Mouse (Mus musculus): ENCODE measurements around the gene Exoc3l4. TPM values are rescaled to one million over a fixed set of nuclear protein-coding genes. Genes with fewer than 3 reads are reported as not detected.
A peak's percentile ranks its signal among the peaks of the same experiment; 100 is the strongest.

The Exoc3l4 gene
- total RNA-seq, 2 experiments from 2014 or later = 0.85 to 1.3 TPM

DNA sequence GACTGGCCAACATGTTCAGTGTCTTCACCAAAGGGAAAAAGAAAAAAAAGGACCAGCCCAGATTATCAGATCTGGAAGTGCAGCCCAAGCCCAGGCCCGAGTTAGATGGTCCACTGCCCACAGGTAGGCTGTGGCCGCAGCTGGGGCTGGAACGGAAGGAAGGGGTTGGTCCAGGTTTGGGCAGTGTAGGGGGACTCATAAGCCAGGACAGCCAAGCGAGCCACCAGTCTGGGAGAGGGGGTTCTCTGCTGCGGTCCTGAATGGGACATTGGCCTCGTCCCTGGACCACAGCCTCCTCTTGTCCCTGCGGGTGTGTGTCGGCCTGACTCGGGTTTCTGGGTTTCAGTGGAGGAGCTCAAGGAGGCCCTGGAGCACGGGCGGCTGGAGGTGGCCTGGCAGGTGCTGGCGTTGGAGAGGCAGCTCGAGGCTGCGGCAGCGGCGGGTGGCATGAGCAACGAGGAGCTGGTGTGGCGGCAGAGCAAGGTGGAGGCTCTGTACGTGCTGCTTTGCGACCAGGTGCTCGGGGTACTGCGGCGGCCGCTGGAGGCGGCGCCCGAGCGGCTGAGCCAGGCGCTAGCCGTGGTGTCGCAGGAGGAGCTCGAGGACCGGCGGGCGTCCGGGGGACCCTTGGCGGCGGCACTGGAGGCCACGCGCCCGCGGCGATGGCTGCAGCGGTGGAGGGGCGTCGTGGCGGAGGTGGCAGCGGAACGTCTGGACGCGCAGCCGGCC is 28.5 kb downstream of the Exoc3l4 start:
- intact Hi-C loops (cut with DNase I) = no loop called here
- DNase-seq (ENCODE audit: low spot score in 2 of 2) = no peak

DNA sequence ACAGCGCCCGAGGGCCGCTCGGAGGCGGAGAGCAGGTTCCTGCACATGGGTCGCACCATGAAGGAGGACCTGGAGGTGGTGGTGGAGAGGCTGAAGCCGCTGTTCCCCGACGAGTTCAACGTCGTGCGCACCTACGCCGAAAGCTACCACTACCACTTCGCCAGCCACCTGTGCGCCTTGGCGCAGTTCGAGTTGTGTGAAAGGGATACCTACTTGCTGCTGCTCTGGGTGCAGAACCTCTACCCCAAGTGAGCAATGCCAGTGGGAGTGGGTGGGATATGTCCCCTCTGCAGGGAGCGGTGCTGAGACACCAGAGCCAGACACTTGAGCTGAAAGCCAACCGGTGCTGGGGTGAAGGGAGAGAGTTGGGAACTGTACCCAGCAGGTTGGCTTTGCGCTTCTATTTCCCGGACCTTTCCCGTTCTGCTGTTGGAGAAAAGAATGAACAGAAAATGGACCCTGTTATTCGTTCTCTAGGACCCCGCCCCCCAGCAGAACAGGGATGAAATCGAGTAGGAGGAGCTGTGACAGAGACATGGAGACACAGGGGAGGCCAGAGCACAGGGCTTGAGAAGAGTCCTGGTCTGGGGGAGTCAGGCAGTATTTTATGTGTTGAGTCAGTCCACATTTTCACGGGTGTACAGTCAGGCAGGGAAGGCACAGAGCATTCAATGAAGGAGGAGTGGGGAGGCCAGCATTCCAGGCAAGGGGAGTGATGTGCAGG is 29.2 kb downstream of the Exoc3l4 start:
- no peak for DNase-seq (ENCODE audit: low spot score in 2 of 2)
- intact Hi-C loops (cut with DNase I) = no loop called here

DNA sequence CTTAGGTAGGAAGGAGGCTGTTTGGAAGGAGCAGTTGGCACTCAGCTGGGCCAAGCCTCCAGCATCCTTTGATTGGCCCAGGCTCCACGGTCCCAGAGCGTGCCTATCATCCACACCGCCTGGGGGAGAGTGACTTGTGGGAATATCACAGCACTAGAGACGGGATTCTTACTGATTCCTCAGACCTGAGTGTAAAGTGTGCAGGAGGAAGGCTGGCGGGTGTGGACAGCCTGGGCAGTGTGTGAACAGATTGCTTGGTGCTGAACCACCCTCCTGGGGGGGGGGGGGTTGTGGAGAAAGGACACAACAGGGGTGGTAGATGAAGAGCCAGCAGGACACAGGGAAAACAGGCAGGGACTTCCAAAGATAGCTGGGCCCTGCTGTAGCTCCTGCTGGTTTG is 29.9 kb downstream of the Exoc3l4 start:
- intact Hi-C loops (cut with DNase I) = no loop called here
- no peak for DNase-seq (ENCODE audit: low spot score in 2 of 2)

DNA sequence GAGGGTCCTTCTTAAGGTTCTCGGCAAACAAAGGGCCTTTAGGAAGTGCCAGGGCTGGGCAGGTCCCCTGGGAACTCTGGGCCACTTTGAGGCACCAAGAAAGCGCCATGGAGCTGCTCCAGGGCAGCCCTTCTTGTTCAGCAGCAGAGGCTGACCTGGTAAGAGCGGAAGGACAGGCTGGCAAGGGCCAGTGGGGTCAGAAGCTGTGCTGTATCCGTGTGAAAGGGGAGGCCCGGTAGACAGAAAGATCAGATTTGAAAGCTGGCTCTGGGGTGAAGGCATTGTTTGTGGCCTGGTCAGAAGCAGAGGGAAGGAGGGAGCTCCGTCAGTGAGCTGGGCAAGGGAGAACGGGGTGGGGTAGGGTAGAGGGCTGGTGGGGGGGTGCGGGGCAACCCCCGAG is 30.5 kb downstream of the Exoc3l4 start:
- intact Hi-C loops (cut with DNase I) = no loop called here
- no peak for DNase-seq (ENCODE audit: low spot score in 2 of 2)

DNA sequence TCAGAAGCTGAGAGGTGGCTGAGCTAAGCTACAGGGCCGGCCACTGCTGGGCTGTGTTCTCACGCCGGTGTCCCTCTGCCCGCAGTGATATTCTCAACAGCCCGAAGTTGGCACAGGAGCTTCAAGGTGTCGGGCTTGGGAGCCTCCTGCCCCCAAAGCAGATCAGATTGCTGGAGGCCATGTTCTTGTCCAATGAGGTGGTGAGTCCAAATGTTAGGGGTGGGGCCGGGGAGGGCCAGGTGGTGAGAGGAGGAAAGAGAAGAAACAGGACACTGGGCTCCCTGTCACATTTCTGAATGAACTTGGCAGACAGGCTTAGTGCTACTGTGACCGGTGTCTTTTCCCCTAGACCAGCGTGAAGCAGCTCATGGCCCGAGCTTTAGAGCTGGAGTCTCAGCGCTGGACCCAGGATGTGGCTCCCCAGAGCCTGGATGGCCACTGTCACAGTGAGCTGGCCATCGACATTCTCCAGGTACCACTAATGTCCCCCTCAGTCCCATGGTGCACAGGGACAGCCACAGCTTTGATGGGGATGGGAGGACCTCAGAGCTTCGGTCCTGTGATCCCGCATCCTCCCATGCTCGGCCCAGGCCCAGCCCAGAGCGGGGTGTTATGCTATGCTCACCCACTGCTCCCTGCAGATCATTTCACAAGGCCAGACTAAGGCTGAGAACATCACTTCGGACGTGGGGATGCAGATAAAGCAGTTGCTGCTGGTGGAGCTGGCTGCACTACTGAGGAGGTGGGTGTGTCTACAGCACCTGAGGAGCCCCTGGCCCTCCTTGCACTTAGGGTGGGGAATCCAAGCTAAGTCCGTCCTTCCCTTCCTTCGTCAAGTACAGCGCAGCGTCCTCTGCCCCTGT is 31.3 kb downstream of the Exoc3l4 start:
- intact Hi-C loops (cut with DNase I) = no loop called here

DNA sequence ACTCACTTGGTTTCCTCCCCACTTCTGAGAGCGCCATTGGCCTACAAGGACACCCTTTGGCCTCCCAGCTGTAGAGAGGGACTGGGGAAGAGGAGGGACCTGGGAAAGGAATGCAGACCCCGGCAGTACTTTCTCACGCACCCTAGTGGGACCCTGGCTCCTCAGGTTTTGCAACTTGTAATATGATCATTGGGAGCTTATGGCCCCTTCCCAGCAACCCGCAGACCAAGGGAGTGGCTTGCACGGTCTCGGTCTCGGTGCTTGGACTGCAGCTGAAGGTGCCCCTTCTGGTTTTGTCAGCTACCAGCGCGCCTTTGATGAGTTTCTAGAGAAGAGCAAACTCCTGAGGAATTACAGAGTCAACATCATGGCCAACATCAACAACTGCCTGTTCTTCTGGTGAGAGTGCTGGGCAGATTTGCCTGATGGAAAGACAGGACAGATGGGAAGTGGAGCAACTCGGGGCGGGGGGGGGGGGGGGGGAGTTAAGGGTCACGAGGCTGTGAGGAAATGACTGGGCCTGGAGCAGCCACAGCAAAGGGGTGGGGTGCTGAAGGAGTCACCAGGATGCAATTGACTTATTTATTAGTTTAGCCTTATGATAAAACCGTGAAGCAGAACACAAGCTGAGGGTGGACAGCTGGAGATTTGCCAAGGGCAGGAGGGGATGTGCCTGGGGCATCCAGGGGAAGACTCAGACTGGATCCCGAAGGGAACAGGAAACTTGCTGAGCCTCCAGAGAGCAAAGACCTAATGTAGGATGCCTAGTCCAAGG is 32.3 kb downstream of the Exoc3l4 start:
- intact Hi-C loops (cut with DNase I) = no loop called here
- DNase-seq (ENCODE audit: low spot score in 2 of 2) = no peak

More for the DNA sequence above, 31.3 kb downstream of the Exoc3l4 start:
- no peak for DNase-seq (ENCODE audit: low spot score in 2 of 2)

DNA sequence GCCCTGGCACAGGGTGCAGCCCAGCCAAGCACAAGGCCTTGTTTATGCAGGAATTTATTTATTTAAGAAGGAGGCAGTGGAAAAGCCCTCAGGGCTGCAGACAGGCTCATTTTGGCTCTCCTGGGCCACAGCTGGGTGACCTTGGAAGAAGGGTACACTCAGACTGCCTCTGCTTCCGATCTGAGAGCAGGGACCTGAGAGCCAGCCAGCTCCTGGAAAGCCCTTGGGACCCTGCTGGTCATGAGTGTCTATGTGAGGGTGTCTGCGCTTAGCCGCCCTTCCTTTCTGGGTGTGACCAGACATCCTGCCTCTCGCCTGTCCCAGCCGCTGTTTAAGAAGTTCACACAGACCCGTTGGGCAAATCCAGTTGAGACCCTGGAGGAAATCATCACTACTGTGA is 33.5 kb downstream of the Exoc3l4 start:
- DNase-seq (ENCODE audit: low spot score in 2 of 2) = no peak
- intact Hi-C loops (cut with DNase I) = no loop called here

DNA sequence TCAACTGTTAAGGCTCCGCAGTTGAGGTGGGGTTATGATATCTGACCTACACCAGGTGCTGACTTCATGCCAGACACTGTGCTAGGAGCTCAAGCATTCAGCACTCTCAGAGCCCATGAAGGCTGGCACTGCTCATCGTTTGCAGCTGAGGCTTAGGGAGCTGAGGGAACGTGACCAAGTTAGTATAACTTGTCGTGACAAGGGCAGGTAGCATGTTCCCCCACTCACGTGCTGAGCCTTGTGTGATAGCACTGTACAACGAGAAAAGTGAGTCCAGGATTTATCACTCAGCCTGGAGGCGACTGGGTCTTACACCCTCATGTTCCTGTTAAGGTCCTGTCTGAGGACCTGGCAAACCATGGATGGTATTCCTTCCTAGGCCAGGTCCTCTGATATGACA is 34.7 kb downstream of the Exoc3l4 start:
- intact Hi-C loops (cut with DNase I) = no loop called here

DNA sequence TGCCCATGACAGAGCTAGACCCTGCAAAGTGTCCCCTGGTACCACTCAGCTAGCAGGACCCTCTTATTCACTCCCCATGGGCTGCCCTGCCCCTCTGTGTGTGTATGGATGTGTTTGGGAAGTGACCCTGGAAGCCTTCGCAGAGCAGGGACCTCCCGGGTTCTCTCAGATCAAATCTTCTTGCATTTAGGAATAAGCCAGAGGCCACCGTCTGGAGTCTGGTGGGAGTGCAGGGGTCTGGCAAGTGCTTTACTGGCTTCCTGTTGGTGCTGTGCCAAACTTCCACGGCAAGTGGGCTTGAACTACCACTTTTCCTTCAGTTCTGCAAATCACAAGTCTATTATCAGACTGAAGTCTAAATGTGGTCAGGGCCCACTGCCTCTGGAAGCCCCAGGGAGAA is 37.2 kb downstream of the Exoc3l4 start:
- DNase-seq (ENCODE audit: low spot score in 2 of 2) = no peak
- intact Hi-C loops (cut with DNase I) = no loop called here

More for the DNA sequence above, 34.7 kb downstream of the Exoc3l4 start:
- no peak for DNase-seq (ENCODE audit: low spot score in 2 of 2)

DNA sequence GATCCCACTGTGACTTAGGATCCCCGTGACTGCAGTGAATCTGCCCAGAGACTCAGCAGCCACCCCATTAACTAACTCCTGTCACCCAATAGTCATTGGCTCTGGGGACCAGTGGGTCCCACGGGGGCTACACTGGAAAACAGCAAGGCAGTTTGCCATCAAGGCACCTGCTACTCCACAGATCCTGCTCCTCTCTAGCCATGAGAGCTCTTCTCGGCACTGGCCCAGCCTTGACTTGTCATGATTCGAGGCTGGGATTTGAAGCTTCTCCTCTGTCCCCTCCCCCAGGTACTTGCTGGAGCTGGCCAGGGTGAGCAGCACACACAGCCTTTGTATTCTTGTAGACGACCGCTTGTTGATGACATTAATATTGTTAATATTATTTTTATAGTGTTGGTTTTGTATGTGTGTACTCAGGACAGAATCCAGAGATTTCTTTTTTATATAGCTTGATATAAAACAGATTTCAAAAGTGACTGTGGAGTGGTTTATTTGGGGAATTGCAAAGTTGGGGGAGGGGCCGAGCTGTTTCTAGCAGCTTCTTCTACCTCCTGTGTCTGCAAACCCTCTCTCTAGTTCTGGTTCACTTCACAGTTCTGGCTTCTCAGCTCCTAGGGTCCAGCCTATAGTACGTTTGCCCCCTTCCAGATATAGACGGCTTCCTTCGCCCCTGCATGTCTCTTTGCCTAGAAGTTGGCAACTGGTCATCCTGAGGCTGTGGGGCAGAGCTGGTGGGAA is 37.9 kb downstream of the Exoc3l4 start:
- intact Hi-C loops (cut with DNase I) = no loop called here
- DNase-seq (ENCODE audit: low spot score in 2 of 2) = no peak

DNA sequence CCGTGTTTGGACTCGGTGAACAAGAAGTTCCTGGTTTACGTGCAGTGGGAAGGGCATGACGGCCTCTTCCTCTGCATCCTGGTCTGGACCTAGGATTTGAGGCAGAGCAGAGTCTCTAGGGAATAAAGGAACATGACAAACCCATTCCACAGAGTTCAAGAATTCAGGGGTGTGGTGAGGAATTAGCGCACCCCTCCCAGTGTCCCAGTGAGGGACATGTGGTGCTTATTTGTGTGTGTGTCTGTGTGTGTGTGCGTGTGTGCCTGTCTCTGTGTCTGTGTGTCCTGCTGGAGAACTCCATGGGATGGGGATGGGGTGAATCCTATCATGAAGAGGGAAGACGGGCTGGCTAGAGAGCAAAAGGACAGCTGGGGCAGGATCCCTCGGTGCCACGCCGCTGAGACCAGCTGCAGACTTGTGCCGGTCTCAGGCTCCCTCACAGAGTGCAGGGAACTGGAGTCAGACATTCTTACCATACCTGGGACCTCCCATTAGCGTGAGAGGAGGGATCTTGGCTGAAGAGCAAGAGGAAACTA is 38.6 kb downstream of the Exoc3l4 start:
- no peak for DNase-seq (ENCODE audit: low spot score in 2 of 2)
- intact Hi-C loops (cut with DNase I) = no loop called here

DNA sequence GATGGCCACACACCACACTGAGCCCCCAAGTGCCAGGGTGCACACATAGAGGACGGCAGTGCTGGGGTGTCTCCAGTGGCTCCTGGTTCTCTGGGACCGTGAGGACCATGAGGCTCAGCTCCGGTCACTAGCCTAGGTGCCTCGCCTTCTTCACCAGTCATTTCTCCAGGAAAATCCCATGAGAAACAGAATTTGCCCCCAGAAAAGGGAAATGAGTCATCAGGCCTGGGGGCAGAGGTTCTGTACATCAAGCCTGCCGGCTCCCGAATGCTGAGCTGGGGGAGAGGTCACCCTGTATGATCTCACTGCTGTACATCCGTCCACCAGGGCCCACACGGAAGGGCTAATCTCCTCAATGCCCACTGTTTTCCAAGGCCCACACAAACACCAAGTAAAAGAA is 39.0 kb downstream of the Exoc3l4 start:
- intact Hi-C loops (cut with DNase I) = no loop called here
- DNase-seq (ENCODE audit: low spot score in 2 of 2) = no peak

DNA sequence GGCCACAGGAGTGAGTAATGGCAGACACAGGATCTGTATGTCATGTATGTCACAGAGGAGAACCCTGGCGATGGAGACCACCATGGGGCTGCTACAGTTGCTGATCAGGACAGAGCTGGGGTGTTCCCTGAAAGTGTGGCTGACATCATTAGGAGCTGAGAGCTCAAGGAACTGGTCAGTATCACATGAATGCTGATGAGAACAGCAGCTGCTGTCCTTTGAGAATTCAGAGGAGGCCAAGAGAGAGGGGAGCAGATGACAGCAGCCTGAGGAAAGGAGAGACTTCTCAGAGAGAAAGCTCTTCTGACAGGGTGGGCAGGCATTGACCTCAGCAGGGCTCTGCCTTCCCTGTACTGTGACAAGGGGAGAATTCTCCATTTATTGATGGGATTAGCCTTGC is 40.9 kb downstream of the Exoc3l4 start:
- DNase-seq (ENCODE audit: low spot score in 2 of 2) = no peak
- intact Hi-C loops (cut with DNase I) = no loop called here

DNA sequence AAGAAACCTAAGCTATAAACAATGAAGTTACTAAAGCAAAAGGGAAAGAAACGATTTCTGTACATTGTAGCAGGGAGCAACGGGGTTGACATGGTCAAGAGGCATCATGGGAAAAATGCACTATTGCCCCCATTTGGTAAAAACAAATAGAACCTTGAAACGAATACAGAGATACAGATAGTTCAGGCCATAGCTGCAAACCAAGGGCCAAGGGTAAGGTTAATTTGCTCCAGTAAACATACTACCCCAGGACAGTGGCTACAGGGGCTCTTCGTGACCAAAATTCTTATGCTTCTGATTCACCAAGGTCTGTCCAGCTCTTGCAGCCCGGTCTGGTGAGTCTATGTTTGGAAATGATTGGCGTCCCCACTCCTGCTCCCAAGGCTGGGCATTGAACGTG is 46.8 kb downstream of the Exoc3l4 start:
- intact Hi-C loops (cut with DNase I) = no loop called here
- DNase-seq (ENCODE audit: low spot score in 2 of 2) = no peak

DNA sequence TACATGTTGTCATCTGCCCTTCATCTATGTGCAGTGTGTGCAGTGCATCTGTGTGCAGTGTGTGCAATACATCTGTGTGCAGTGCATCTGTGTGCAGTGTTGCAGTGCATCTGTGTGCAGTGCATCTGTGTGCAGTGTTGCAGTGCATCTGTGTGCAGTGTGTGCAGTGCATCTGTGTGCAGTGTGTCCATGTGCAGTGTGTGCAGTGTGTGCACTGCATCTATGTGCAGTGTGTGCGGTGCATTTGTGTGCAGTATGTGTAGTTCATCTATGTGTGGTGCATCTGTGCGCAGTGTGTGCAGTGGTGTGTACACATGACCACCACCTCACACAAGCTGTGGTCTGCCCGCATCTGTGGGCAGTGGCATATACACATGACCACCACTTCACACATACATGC is 49.6 kb downstream of the Exoc3l4 start:
- DNase-seq (ENCODE audit: low spot score in 2 of 2) = no peak
- intact Hi-C loops (cut with DNase I) = no loop called here

DNA sequence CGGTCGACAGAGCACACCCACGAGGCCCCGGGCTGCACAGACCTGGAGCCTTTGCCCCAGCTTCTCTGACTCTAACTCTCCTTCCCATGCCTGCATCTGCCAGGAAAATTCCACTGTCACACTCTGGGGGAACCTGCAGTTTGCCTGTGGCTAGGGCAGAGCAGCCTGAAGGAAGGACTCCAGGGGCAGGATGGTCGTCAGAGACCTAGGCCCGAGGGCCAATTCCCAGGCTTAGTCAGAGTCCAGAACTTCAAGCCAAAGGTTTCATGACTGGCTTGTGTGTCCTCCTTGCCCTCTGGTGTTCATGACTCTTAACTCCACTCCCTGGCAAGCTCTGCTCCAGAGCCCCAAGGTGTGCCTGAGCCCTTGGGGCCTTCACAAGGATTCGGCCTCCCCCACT is 51.4 kb downstream of the Exoc3l4 start:
- intact Hi-C loops (cut with DNase I) = loop anchor here (2.0 kb wide), 1 partner anchor 43 kb away; no protein-coding TSS in a partner anchor
- no peak for DNase-seq (ENCODE audit: low spot score in 2 of 2)

DNA sequence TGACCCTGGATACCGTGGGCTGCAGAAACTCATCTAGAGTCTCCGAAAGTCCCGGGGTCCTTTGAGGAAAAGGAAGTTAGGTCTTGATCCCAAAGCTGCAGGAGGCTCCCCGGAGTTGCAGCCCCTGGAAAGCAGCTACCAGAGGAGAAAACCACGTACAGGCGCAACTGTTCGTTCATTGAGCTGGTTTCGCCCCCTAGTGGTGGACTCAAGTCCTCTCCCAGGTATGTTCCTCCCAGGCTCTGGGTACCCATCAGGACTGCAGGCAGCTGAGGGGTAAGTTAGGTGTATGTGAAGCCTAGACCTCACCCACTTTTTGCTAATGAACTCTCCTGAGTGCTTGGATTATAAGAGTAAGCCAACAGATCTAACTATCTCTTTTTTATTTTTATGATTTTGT is 52.7 kb downstream of the Exoc3l4 start:
- peak; percentile 55 to 71 for DNase-seq (ENCODE audit: low spot score in 2 of 2)
- intact Hi-C loops (cut with DNase I) = loop anchor here (2.0 kb wide), 1 partner anchor 45 kb away; no protein-coding TSS in a partner anchor

DNA sequence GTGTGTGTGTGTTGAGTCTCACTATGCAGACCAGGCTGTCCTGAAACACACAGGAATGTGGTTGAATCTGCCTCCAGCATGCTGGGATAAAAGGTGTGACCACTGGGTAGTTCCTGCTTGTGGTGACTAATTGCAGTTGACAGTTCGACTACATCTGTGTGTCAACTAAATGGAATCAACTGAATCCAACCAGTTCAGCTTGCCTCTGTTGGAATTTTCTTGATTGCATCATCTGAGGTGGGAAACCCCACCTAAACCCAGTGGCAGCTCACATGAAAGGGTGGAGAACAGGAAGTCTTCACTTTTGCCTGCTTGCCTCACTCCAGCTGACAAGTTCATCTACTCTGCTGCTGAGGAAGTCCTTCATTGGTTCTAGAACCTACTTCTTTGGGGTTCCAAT is 54.3 kb downstream of the Exoc3l4 start:
- intact Hi-C loops (cut with DNase I) = no loop called here
- DNase-seq (ENCODE audit: low spot score in 2 of 2) = no peak

DNA sequence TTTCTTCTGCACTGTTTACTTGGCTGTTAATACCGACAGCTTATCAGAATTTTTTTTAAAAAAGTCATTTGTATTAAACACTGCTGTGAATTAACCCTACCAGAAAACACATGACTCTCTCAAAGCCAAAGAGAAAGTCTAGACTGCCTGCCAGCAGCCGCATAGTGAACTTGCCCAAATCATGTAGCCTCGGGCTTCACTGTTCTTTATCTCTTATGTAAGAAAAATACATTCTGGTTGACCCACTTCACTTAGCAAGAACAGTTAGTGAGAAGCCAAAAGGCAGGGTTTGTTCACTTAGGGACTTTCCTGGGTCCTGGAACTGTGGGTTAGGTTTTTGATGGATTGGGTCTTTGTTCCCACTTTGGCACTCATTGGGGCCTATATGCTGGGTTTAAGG is 54.9 kb downstream of the Exoc3l4 start:
- intact Hi-C loops (cut with DNase I) = no loop called here
- DNase-seq (ENCODE audit: low spot score in 2 of 2) = no peak
